Mouse (Mus musculus) v-Abl transformed pro-B cells (cell line): Measurements from ENCODE around the gene Rnf17.

Source experiments
- in situ Hi-C, 2 experiments: fragments of 400-800 bp; cut with MboI; formaldehyde crosslinking; loops; one replicate each; pipeline ENCODE4 v1.15.1; 2025; ENCODE audit not compliant: unreplicated experiment in 2 of 2

The Rnf17 gene

DNA sequence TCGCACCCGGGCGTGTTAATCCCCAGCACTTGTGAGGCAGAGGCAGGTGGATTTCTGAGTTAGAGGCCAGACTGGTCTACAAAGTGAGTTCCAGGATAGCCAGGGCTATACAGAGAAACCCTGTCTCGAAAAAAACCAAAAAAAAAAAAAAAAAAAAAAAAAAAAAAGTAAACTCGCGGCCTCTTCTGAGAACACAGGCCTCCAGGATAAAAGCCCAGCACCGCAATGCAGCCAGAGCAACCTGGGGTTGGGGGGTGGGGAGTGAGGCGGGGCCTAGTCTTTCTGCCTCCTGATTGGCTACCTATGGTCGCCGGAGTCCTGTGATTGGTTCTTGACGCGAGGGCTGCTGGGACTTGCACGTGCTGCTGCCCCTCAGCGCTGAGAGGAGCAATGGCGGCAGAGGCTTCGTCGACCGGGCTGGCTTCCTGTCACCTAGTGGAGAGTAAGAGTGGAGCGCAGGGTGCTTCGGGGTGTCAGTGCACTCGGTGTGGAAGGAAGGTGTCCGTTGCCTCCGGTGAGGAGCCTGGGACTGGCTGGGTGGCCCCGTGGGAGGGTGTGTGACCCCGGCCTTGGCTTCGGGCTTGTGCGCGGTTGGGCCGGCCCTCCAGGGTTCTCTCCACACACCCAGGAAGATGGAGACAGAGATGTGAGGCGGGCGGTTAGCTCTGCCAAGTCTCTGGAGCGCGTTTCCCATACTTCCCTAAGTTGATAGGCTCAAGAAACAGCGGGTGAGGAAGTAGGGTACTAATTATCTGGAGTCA lies at the start of gene Rnf17:
Gene Rnf17 (plus strand): TSS at position 271 of the 761 bp plus-strand sequence.
- in situ Hi-C loops: no loop called here

DNA sequence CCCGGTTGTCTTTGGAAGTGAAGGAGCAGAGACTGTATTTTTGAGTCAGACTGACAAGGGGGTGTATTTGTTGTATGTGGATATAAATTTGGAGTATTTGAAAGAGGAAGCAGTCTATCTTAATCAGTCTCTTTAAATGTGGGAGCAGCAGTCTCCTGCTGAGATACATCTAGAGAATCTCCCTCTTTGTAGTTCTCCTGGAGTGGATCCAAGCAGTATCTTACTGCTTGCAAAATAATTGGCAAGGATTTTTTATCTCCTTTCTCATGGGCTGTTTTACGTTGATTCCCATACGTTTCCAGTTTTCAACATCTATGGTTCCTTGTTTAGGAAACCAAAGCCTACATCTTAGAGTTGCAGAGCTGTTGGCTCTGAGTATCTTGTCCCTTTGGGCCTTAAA lies 47.6 kb upstream of the Rnf17 start:
- in situ Hi-C loops: no loop called here

DNA sequence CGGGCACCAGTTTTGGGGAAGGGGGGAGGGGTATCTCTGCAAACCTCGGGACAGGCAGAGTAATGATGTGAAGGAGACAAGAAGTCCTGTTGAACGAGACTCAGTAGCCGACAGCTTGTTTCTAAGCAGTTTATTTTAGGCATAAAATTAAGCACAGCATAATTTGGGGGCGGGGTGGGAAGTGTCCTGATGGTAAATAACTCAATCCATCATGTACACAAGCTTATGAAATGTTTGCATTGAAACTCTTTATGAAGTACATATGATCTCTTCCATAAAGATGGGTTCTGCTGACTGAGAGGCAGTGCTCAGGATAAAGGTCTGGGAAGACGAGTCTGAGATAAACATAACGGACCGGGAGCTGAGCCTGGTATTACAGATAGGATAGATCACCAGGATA lies 47.0 kb upstream of the Rnf17 start:
- in situ Hi-C loops: no loop called here

DNA sequence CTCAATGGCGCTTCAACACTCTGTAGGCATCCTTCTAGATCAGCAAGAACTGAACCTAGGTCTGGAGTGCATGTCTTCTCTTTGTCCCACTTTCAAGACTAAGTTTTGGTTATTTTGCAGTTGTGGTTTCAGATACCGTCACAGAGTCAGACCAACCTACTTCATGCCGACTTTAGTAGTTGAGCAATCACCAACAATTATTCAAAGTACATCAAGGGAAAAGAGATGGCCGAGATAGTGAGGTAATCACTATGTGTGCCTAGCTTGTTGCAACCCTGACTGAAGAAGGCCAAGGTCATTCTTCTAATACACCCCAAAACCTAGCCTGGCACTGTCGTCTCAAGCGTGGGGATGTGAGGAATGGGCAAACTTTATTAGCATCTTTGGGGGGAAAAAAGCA lies 46.2 kb upstream of the Rnf17 start:
- in situ Hi-C loops: no loop called here

DNA sequence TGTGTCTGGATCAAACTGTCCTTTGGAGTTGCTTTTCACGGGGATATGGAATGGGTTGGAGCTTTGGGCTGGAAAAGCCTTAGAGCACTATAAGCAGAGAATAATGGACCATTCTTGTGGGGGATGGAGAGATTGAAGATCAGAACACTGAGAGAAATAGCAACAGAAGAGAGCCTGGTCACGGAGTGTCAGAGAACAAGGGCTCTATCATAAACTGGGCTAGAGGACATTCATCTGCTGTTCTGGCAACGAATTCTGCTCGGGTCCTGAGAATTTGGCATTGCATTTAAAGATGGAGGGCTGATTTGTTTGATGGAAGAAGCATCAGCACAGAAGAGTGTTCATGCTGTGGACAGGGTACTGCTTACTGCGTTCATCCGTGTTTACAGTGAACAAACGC lies 44.0 kb upstream of the Rnf17 start:
- in situ Hi-C loops: no loop called here

DNA sequence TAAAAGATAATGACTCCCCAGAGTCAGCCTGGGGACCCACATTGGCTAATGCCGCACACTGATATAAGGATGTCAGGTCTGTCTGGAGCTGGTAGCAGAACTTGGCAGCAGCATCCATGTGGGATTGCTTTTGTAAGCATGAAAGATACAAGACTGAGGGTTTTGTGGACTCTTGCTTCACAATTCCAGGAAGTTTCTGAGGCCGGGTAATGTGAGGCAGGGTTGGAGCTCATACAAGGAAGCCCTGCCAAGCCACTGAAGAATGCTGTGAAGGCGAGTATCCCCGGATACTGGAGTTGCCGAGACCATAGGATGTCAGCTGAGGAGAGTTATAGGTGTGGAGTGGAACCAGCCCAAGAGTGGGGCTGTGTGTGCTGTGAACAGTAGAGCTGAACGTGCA lies 43.2 kb upstream of the Rnf17 start:
- in situ Hi-C loops: no loop called here

DNA sequence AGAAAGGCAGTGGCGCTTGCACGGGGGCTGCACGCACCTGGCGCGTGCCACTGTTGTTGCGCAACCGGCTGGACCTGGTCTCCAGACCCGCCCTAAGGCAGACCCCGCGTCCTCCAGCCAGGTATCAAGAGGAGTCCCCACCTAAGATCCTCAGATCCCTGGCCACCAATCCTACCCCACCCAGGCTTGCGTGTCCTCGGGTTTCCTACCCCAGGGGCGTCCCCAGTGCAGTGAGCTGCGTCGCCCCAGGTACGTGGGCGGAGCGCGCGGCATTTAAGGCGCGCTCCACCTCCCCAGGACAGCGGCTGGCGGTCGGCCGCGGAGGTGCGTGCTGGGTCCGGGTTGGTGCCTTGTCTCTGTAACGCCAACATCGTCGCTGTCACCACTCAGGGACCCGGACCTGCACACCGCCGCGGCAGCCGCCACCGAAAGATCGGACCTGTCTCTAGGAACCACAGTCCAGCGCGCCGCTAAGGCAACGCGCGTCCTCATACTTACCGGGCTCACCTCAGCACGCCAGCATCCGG lies 37.6 kb upstream of the Rnf17 start, which contains the start of gene Atp12a:
Gene Atp12a (plus strand): TSS at position 358 of the 527 bp plus-strand sequence.
- in situ Hi-C loops: no loop called here

DNA sequence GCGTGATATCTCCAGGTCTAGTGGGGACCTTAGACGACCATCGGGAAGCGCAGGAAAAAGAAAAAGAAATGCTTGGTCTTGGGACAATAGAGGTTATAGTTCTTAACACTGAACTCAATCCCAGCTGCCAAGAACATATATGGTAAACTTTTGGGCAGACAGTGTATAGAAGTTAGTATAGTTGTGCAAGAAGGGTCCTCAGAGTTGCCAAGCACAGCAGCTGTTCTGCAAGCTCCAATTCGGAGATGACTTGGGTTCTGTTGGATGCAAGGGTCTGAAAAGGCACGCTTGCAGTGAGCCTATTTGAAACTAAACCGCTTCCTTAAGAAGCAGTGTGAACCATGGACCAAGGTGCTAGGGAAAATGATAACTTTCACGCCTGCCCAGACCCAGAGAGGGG lies 37.1 kb upstream of the Rnf17 start:
- in situ Hi-C loops: no loop called here

DNA sequence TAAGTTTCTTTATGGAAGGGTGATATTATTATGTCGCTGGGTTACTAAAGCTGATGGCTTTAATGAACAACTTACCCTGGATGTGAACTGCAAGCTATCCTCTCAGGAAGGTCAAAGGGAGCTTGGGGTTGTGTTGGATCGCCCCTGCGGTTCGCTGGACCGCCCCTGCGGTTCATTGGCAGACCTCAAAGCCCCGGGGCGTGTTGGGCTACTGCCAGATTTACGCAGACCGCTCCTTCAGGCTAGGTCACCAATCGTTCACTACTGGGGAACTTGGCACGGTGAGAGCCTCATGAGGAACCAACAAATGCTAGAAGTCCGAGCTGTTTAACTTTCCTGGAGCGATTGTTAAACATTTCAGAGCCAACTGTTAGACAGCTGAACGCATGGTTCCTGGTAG lies 35.7 kb upstream of the Rnf17 start:
- in situ Hi-C loops: no loop called here

DNA sequence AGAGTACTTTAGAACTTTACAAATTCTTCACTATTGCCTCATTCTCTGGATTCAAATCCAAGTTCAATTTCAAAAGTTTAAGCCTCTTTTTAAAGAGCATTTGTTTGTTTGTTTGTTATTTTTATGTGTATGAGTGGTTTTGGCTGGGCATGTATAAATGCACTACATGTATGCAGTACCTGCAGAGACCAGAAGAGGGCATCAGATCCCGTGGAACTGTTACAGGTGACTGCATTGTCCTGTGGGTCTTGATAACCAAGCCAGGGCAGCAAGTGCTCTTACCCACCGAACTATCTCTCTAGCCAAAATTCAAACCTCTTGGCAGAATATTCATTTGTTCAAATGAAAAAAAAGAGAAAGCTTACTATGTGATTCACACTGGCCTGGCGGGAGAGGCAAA lies 33.5 kb upstream of the Rnf17 start:
- in situ Hi-C loops: no loop called here

DNA sequence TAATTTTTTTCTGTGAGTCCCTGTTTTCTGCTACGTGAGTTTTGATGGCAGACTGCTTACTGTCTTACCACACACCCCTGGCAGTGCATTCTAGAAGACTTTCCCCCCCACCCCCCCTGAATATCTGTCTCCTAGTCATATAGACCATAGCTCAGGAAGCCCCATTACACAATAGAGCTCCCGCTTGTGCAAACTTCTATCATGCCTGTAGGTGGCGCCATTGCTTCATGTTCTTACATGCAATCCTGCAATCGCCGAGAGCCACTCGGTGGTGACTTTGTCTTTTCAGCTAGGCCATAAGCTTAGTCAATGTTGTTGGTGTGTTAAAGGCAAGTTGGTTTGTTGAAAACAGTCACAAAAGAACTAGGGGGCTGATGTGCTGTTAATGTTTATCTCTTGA lies 26.6 kb upstream of the Rnf17 start:
- in situ Hi-C loops: loop anchor here (5.0 to 25.0 kb wide), 3 partner anchors 237 to 419 kb away; no protein-coding TSS in a partner anchor

DNA sequence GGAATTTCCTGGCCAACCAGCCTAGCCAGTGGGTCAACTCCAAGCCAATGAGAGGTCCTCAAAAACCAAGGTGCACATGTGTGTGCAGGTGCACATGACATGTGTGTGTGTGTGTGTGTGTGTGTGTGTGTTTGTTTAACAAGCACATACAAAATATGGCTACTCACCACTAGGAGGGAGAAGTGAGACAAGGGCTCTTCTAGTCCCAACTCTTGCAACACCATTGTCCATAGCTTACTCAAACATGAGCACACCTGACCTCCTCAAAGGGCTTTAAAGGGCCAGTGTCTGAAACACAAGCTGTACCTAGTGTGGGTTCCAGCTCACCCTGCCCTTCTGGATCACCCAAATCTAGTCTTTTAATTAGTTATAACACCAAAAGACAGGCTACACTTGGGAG lies 24.6 kb upstream of the Rnf17 start:
- in situ Hi-C loops: loop anchor here (5.0 to 25.0 kb wide), 3 partner anchors 235 to 417 kb away; no protein-coding TSS in a partner anchor

DNA sequence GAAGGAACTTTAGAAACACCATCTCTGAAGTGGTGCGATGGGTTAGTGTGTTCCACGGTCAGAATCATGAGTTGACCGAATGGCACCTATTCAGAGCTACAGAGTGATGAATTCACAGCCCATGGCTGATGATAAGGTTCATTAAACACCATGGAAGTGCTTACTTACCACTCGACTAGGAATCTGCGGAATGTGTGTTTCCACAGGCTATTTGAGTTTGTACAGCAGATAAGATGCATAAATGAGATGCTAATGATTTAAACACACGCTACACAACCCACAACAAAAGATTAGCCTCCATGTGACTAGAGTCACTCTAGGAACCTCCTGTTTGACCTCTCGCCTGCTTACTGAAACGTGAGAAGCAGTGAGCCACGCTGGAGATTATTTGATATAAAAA lies 23.0 kb upstream of the Rnf17 start:
- in situ Hi-C loops: loop anchor here (5.0 to 25.0 kb wide), 3 partner anchors 233 to 415 kb away; no protein-coding TSS in a partner anchor

DNA sequence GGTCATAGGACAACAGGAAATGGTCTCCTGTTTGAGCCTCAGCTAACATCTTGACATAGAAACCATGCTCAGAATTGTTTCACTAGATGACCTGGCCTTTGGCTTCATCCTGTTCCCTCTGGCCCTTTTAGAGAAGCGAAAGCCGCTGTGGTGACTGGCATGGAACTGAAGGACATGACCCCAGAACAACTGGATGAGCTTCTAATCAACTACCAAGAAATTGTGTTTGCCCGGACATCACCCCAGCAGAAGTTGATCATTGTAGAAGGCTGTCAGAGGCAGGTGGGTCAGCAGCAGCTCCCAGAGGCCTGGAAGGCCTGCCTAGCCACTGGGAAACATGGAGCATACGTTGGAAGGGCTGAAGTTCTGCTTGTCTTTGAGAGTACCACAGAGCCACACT lies 20.0 kb upstream of the Rnf17 start:
- in situ Hi-C loops: loop anchor here in 1 of 2 experiments (25.0 kb wide), 1 partner anchor 230 kb away; no protein-coding TSS in a partner anchor

DNA sequence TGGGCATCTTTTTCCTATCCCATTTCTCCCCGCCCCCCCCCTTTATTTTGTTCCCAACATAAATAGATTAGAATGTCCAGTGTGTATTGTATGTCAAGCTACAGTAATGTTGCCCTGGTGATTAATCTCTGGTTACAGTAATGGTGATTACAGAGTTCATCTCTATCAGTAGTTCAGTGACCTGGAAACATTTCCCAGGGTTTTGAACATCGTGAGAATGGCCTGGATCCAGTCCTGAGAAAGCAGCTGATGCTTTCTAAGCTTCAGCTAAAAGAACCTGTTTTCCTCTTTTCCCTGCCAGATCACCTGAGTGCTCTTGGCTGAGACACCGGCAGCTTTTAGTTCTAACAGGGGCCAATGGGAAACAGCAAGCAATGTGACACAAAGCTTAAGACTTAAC lies 12.1 kb upstream of the Rnf17 start:
- in situ Hi-C loops: loop anchor here in 1 of 2 experiments (25.0 kb wide), 1 partner anchor 222 kb away; no protein-coding TSS in a partner anchor

DNA sequence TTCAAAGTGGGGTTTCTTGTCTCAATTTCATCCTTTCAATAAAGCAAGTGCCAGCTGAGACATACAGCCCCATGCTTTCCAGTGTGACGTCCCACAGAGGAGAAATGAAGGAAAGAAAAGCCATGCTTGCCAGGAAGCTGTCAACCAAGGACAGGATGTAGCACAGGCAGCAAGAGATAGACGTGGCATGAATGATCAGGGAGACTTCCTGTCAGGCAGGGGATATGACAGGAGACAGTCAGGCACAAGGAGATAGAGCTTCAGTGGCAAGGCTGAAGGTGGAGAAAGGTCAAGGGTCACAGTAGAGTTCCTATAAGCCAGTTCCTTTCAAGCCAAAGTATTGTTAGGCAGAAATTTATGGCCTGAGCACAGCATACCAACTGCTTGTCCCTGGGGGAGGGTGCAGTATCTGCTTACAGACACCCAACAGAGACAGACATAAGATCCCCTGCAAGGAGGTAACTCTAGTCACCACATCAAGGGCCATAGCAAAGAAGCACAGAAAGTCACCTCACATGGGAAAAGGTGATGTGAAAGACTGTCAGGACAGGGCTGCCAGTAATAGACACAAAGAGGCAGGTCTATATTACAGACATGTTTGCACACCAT lies 8.6 kb upstream of the Rnf17 start:
- in situ Hi-C loops: loop anchor here in 1 of 2 experiments (25.0 kb wide), 1 partner anchor 218 kb away; no protein-coding TSS in a partner anchor

DNA sequence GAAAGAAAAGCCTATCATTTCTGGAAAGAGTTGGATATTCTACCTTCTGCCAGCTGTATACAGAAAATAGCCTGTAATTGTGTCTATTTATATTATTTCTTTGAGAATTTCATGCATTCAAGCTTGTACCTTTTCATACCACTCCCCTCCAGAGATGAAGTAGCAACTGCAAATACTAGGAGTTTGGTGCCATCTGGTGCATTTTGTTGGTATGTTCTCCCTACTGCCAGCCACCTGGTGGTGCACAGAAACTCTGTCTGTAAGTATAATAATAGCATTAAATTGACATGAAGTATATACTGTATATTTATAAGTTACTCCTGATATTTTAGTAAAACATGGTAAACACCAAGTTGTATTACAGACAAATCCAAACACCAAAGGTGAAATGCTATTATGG lies 4.4 kb upstream of the Rnf17 start:
- in situ Hi-C loops: loop anchor here in 1 of 2 experiments (25.0 kb wide), 1 partner anchor 214 kb away; no protein-coding TSS in a partner anchor

DNA sequence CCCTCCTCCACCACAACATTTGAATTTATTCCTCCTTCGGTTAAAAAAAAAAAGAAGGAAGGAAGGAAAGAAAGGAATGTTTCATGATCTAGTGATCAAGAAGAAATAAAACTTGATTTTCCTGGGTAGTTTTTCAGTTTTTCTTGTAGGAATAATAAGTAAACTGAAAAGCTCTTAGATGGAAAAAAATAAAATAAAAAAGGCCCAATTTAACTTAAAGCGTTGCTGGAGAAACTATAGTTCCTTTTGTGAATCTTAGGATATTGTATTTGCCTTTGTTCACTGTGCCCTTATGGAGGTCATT lies 643 bp downstream of the Rnf17 start:
- in situ Hi-C loops: no loop called here

DNA sequence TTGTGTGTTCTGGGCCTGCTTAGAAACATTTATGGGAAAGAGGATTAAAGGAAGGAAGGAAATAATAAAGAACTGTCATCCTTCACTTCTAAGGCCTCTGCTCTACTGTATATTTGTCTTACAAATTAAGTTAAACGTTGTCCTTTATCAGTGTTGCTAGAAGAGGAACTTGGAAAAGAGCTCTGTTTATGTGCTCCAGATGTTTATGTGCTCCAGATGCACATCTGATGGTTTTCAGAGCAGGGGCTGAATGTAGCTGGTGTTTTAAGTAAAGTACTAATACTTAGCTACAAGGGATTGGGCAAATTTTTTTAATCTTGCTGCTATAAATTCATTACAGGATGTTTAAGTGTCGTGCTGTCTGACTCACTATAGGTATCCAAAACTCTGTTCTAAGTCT lies 59.7 kb downstream of the Rnf17 start:
- in situ Hi-C loops: no loop called here

DNA sequence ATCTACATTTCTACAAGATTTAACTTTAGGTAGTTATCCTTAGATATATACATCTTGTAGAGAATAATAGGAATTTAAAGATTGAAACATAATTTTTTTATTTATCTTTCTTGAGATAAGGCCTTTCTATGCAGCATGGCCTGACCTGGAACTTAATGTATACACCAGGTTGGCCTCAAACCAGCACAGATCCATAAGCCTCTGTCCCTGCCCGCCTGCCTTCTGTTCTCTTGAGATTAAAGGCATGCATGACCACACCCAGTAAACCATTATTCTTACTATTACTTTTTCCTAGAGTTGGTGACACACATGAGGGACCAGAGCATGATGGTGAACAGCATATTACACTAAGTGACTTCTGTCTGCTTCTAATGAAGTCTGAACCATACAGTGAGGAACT lies 60.3 kb downstream of the Rnf17 start:
- in situ Hi-C loops: no loop called here

DNA sequence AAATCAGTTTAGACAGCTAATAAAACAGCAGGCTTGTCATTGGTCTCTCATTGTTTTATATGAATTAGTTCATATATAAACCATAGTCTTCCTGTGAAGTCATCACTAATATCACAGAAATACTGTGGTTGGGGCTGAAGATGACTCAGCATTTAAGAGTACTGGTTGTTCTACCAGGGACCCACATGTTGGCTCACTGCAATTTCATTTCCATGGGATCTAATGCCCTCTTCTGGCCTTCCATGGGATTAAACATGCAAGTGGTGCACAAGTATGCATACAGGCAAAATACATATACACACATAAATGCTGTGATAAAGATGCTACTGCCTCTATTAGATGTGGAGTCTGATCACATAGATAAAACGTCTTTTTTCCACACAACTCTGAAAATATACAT lies 65.8 kb downstream of the Rnf17 start:
- in situ Hi-C loops: no loop called here

DNA sequence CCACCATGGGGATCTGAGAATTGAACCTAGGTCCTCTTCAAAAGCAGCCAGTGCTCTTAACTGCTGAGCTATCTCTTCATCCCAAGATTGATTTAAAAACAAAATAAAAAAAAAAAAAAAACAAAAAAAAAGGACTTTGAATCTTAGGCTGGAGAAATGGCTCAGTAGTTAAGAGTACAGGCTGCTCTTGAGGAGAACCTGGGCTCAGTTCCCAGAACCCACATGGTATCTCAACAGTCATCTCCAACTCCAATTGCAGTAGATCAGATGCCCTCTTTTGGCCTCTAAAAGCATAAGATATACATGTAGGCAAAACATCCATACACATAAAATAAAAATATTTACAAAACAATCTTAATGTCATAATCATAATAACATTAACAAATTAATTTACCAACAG lies 87.4 kb downstream of the Rnf17 start:
- in situ Hi-C loops: no loop called here
